Mouse (Mus musculus): Measurements from ENCODE around the gene Rbm18.

GRCm38 (mm10) chr2:36090853-36091741, 45.5 kb downstream of the Rbm18 start:
- TF ChIP-seq POLR2A (IDR thresholded peaks at IDR 0.05; ENCODE audit: low read depth, low read length): no peak
- TF ChIP-seq CTCF (IDR thresholded peaks at IDR 0.05; ENCODE audit: extremely low read depth, insufficient read length, insufficient replicate concordance, low read depth, low read length): no peak
